Mouse (Mus musculus): ENCODE measurements at regions not wholly inside any gene's neighbourhood (a gene's known extent, or its start where the extent isn't known, plus 50 kb on each side); places are given as distances from the start of the nearest gene placed in this dataset.
"Not testable (repeated sequence)": the region's sequence is repeated elsewhere in the genome, so short reads cannot be mapped to it uniquely, and the experiment has no call there.

DNA sequence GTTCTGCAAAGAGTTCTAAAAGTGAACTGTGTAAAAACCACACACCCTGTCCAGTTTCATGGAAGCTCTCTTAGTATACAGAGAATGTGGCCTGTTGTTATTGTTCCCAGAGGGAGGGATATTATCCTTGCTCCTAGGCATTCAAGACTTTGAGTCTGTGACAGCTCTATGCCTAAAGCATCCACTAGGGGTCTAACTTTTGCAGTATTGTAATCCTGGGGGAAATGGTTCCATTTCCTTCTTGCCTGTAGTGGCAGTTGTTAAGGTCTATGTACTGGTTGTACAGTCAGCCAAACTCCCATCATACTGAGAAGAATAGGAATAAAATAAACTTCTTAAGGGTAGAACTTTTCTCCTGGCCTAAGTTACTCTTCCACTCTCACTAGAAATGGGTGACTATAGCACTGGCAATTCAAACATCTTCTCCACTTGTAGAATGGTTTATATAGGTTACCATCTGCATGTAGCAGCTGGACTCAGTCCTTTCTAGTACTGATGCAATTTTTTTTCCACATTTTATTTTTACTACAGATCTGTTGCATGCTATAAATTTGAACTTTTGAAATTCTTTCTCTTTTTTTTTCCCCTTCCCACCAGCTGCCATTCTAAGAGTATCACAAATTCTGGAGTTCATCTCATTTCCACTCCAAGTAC lies 51.4 kb upstream of the Dpt start:
- DNase-seq, result peak; percentile 44

DNA sequence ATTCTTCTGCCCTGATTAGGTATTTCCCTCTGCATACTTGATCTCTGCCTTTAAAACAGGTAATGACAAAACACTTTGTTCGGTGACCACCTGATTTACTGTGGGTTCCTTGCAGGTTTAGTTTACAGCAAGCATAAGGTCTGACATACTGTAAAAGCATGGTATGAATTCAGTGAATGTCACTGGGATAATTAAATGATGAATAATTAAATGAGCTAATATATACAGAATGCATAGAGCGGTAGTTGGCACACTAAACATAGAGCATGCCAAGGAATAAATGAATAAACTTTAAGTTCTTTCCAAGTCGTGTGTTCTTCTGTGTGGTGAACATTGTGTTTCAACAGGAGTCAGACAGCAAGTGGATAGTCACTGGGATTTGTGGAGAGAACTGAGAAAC lies 51.9 kb upstream of the Dpt start:
- no peak for DNase-seq

DNA sequence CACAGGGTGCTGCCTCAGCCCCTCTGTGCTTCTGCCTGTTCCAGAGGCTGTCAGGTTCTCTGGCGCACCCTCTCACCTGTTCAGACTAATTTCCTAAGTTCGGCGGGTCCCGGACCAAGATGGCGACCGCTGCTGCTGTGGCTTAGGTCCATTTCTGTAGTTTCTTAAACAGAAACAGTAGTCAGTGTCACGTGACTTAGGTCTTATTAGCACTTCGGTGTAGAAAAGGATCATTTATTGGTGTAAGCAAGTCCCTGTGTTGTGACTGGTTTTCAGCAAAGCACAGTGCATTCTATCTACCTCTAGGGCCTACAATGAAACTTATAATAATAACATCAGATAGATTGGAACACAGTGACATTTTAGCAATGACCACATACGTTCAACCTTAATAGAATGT lies 53.5 kb upstream of the Dpt start:
- not testable (repeated sequence) for DNase-seq

DNA sequence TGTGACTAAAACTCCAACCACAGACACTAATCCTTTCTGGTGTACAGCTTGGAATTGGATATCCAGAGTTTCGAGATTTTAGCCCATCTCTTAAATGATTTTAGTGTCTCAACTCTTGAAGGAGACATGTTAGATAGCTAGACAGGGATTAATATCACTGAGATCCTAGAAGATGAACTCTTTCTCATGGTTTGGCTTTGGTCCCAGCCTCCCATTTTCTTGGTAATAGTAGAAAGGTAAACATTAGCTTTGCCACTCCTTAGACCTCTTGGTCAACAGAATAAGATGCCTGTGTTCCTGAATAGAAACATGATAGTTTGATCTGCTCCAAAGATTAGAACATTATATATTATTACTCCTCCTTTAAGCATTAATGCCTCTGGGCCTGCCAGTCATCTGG lies 60.8 kb upstream of the Dpt start:
- no peak for DNase-seq

DNA sequence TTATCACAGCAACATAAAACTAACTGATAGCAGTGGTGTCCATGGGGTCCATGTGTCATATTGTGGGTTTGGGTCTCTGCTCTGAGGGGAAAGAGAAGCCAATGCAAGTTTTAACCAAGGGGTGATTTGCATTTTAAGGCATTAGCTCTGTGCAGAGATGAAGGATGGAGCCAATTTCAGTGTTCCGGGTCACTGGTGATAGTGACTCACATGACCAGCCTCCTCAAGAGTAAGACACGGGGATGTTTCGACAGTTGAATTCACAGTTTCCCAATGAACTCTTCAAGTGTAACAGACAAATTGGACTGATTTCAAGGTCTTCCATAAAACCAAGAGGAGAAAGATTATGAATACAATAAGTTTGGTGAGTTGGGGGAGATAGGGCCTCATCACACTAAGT lies 62.7 kb upstream of the Dpt start:
- no peak for DNase-seq

DNA sequence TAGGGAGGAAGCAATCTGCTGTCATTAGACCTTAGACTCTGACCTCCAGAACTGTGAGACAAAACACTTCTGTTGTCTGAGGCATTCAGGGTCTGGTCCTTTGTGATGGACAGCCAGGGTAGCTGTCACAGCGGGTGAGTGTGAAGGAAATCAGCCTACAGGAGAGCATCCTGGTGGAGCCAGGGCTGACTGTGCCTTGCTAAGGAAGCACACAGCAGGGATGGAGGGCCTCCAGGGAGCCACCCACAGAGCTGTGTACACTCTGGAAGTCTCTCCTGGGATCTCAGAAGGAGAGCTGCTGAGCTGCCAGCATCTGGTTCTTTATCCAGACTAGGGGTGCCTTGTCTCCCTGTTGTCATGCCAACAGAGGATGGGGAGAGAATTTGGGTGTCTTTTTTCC lies 74.4 kb upstream of the Dpt start:
- no peak for DNase-seq

DNA sequence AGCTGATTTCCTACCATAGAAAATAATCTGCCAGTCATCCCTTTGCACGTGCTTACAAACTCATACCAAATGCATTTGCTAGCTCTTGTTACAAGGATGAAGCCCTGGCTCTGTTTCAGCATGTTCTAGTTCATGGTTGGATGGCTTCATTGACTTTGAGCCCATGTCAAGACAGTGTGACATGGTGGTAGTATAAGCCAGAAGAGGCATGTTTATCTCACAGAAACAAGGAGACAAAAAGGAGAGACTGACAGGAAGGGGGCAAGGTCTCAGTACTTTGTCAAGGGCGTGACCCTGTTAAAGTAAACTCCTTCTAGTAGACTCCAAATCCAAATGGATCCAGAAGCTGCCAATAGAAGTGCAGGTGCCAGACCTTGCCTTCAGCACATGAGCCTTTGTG lies 81.5 kb upstream of the Dpt start:
- no peak for DNase-seq

DNA sequence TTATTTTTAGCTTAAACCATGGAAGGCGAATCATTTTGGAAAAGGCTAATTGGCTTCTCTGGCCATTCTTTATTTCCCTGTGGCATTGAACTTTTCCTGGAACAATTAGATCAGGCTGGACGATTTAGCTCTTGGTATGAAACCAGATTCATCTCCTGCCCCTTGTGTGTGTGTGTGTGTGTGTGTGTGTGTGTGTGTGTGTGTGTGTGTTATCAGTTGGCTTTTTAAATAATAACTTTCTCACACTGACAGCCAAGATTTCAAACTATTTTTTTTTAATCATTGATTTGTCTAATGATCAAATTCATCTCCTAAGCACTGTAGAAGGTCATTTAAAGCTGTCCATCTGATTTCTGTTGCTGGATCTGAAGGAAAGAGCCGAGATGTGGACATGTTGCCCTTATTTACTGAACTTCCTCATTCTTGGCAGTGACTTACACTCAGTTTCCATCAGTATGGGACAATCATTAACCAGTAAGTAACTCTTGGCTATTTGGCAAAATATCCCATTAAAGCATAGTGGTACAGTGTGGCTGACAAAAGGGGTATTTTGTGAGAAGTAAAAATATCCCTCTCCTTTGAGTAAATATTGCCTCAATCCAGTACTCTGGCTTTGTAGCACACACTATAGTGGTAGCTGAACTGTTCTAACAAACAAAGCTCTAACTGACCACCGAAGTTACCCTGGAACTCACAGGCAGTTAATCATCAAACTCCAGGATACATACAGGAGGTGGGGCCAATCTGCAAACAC lies 82.5 kb upstream of the Dpt start:
- DNase-seq, result no peak

DNA sequence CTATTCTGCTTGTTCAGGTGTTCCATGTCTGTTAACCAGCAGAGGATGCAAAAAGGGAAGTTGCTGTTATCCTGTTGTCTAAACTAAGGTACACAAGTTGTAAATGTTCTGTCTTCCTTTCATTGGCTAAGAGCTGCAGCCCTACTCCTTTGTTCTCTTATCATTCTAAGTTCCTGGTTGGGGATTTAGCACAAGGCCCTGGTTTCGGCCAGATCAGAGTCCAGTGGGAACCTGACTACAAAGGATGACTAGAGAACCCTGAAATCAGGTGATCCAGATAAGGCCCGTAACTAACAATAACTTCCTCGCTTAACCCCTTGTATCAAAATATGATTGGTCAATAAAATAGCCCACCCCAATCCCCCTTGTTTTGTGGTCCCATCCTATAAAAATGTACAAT lies 83.9 kb upstream of the Dpt start:
- no peak for DNase-seq

DNA sequence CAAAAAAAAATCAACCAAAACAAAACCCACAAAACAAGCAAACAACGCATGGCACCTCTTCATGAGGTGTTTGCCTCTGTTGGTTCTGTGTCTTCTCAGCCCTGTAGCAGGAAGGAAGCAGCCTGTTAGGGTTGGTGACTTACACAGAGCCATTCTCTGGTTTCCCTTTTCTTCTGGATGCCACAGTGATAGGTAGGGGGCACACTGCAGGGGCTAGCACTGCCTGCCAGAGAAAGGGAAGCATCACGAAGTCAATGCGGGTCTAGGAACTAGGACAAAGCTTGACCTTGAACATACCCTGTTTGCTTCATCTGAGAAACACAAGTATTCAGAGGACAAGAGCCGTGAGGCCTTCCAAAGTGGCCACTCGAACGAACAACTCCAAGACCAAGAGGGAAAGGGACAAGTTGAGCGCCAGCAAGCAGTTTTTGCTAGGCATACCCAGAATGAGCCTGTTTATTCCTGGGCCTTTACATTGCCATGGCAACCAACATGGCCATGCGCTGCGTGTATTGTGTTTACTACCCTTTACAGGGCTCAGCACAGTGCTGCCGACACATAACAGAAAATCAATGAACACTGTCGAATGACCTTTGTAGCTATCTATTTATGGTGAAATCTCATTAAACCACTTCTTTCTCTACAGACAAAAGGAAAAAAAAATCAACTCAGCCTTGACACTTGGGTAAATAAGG lies 91.9 kb upstream of the Dpt start:
- DNase-seq, result peak; percentile 20

DNA sequence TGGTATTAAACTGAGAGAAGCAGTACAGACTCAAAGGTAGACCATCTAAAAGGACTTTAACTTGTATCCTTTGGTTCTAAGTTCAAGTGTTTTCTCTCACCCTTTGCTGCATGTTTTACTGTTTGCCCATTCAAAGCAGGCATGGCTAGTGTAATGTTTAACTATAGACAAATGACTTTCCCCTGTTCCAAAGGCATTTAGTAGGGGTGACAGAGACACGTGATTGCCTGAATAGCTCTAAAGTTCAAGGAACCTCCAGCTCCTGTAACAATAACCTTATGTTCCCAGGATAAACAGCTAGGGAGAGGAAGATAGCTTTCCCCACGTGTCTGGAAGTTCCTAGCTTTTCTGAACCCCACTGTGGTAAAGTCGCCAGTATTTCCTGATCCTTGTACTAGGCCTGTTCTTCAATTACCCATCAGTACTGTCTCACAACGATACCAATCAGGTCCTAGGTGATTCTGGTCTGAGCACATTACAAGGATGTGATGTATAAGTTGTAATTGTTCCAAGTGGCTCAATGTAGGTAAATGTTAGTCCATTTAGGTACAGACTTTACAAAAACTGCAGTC lies 92.8 kb upstream of the Dpt start:
- DNase-seq, result no peak

DNA sequence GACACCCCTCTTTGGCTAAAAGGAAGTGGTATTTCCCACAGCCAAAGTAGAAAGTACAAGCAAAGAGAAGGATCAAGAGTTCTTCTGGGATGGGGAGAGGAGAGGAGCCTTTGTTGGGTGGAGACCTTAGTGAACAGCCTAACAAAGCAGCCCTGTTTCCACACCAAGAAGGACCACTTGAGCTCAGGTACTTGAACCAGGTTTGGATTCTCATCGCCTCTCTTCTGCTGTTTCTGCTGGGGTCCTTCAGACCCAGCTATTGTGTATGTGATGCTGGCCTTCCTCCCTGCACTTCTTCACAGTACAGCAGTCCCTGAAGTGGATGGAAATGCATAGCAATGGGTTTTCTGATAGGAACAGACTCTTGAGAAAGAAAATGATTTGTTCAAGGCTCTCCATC lies 106.4 kb upstream of the Dpt start:
- no peak for DNase-seq

DNA sequence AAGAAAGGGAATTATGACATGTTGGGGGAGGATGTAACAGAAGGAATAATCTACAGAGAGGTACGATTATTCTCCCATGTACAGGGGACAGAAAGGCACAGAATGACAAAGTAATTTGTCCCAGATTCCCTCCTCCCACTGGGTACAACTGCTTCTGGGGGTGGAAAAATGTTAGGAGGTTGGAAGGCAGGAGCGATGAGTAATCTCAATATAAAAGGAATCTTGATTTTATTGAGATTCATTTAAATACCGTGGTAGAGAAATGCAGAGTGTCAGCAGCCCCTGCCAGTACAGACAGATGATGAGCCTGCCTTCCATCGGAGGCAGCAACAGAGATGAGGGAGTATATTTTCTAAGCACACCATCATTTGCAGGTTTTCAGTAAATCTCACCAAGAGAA lies 107.1 kb upstream of the Dpt start:
- DNase-seq, result no peak

DNA sequence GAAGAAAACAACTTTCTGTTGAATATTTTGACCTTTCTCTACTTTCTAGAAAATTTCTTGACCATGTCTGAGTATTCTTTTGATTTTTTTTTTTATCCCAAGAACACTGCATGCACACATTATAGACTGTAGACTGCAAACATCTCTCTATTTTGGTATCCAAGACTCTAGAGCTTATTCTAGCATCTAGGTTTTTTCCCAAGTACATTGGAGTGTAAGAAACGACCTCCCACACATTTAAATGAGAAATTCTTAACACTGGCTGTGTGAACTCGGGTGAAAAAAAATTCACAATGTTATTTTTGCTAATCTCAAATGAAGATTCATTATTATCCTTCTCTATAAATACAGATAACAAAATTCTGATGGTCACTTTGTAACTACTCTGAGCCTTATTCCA lies 112.0 kb upstream of the Dpt start:
- no peak for DNase-seq

DNA sequence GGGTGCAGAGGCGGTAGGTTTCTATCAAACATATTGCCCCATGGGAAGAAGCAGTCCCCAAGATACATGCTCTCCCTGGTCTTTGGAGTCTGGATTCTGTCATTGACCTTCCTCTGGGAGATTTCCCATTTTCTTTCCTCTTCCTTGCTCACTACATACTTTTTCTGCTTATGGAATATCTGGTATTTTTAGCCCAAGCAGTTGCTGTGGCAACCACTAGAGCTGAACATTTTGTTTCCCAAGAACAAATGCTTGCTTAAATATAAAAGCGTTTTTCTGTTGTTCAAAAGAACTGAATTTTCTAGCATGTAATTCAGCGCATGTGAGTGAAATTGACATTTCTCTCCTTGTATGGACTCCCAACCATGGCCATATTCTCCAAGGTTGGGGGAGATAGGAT lies 112.7 kb upstream of the Dpt start:
- no peak for DNase-seq

DNA sequence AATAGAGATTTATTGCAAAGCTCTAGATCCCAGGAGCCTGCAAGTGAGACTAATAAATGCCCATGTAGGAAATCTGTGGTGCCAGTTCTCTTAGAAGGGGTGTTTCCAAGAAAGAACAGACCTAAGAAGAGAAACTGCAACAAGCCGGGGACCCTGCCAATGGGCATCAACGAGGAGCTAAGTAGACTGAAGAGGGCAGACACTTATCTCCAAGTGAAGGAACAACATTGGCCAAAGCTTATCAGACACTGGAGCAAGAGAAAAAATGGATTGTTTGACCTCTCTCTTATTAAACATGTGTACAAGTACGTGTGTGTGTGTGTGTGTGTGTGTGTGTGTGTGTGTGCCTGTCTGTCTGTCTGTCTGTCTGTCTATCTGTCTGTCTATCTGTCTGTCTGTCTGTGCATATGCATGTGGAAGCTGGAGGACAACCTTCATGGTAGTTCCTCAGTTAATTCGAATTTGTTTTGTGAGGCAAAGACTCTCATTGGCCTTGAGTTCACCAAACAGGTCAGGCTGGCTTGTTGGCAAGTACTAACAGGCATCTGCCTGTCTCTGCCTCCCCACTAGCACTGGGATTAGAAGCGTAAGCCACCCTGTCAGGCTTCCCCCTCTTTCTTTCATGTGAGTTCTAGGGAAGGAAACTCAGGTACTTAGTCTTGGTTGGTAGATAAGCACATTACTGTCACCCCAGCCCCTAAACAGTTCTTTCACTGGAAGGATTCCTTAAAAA lies 113.4 kb upstream of the Dpt start:
- no peak for DNase-seq

DNA sequence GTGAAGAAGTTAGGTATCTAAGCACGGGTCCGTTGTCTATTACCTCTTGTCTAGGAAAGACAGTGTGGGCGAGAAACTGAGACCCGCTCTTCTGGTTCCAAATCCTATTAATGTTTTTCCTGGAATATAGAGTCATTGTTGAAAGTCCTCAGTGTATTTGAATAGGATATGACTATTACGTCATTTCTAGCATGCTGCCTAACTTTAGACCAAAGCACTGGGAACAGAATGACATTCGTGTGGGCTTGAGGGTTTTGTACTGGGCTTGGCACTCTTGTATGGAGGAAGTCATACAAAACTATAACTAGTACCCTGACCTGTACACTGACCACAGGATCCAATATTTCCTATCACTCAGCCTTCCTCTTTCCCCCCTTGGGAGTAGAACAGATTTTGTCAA lies 114.0 kb upstream of the Dpt start:
- no peak for DNase-seq

DNA sequence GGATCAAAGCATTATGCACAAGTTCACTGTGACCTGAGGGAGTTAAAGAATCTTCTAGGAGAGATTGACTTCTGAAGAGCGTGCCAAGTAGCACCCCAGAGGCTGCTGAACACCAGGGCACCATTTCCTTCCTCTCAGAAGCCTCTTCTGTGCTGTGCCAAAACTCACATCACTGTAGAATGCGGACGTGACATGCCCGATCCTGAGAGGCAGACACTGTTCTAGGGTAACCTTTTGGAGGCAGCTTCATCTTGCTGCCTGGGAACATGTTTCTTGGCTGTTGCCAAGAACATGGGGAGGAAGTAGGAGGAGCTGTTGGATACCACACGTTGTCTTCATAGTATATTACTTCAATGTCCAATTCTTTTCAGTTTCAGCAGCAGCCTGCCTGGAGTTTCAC lies 114.9 kb upstream of the Dpt start:
- peak; percentile 26 for DNase-seq

DNA sequence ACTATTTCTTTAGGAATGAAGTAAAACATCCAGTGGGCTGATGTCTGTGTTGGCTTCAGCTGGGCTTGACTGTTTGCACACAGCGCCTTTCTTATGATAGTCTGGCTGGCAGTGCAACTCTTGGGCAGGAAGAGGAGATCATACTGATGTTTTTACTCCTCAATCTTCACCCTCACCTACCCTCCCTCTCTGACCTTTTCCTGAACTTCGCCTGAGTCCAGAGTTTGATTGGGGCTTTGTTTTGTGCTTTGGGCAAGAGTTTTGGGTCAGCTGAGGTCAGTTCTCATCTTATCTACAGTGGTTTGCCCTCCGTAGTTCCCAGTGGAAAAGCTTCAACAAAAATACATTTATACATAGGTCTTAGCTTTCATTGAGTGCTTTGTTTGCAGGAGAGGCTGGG lies 118.1 kb upstream of the Dpt start:
- no peak for DNase-seq

DNA sequence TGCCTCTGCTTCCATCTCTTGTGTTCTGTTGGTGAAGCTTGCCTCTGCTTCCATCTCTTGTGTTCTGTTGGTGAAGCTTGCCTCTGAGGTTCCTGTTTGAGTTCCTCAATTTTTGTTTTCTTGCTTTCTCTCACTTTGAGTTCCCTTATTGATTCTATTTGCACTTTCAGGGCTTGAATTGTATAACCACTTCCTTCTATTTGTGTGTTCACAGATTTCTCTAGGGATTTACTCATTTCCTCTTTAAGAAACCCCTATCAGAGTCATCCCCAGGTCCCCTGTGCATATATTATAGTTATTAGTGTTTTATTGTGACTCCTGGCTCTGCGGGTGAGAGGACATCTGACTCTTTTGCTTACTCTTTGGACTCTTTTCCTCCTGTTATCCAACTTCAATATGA lies 144.2 kb upstream of the Dpt start:
- DNase-seq, result no peak

DNA sequence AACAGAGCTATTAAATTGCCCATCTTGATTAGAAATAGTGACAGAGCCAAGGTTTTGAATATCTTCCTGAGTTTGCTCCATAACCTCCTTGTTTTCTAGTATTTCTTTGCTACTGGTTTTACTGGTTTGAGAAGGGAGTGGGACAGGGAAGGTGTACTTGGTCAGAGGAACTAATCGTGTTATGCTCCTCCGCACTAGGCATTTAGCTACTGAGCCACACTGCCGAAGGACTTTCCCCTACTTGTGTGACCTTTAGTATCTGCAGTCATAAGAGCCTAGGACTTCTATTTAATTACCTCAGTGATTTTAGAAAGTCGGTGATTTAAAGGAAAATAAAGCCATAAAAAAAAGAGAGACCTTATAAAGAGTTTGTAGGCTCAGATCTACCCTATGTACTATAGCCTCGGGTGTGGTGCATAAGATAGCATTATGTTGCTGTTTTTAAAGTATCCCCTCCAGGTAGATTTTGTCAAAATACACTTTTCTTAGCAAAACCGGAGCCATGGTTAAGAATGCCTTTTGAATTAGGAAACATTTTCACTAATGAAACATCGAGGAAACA lies 158.5 kb upstream of the Dpt start:
- DNase-seq, result no peak

DNA sequence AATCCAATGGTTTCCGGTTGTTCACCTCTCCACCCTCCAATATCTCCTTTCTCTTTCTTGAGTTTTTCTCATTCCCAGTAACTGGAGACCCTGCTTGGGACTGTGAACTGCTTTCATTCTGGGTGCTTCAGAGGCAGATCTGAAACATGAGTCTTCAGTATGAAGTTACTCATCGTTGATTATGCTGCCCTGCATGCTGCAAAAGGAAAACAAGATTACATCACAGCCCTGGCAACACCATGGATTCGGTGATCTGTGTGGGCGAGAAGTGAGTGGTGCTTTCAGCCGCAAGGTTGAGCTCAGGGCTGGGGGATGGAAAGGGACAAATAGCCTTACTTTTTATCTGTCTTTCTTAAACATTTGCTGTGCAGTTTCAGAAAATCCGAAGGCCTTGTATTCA lies 164.8 kb upstream of the Dpt start:
- peak; percentile 4 for DNase-seq

DNA sequence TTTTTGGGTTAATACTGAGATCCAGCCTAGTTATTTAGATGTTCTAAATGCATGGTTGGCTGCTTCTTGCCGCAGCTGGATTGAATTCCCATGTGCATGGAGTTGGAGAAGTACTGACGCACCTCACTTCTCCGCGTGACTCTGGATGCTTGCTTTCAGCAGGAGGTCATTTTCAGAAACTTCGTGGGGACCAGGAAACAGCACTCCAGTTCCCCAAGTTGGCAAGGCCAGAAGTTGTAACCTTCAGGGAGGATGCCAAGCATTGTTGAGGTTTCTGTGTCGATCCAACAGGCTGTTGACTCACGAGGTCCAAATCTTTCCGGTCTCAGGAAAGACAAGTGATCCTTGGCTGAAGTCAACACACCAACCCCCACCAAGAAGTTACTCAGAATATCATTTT lies 167.6 kb upstream of the Dpt start:
- peak; percentile 42 for DNase-seq
